Mouse (Mus musculus) forebrain, postnatal 0 days (tissue): ENCODE data around the gene Scin. TPM values are rescaled to one million over a fixed set of nuclear protein-coding genes. Genes with fewer than 3 reads are reported as not detected.
"Not testable (repeated sequence)": the region's sequence is repeated elsewhere in the genome, so short reads cannot be mapped to it uniquely, and the experiment has no call there.

Experiments used
- ATAC-seq: fragments of 200-750 bp; cut with Nextera tagmentation; 2 replicates; pipeline ENCODE4 v1.8.0; 2017; ENCODE audit warnings: mild to moderate bottlenecking, moderate library complexity
- DNase-seq: peaks from one replicate; pipeline ENCODE4 v3.0.0-alpha.2; 2015
- H3K27ac ChIP-seq: fragments of 300-500 bp; sonication (generic); 2 replicates; pipeline ENCODE4 v1.5.1; 2014; ENCODE audit warnings: low read depth, mild to moderate bottlenecking, antibody characterized with exemption, low read length, moderate library complexity, mixed read lengths
- H3K27me3 ChIP-seq: fragments of 300-500 bp; sonication (generic); 2 replicates; pipeline ENCODE4 v1.6.1; 2014; ENCODE audit warnings: mild to moderate bottlenecking, low read length, mixed read lengths; ENCODE audit not compliant: insufficient read depth
- H3K36me3 ChIP-seq: fragments of 300-500 bp; sonication (generic); 2 replicates; pipeline ENCODE4 v1.6.1; 2014; ENCODE audit warnings: mild to moderate bottlenecking, moderate library complexity; ENCODE audit not compliant: insufficient read depth
- H3K4me1 ChIP-seq: fragments of 300-500 bp; sonication (generic); 2 replicates; pipeline ENCODE4 v1.6.1; 2014; ENCODE audit warnings: antibody characterized with exemption; ENCODE audit not compliant: insufficient read depth
- H3K4me2 ChIP-seq: fragments of 300-500 bp; sonication (generic); 2 replicates; pipeline ENCODE4 v1.6.1; 2014; ENCODE audit warnings: low read depth, mild to moderate bottlenecking, moderate library complexity
- H3K4me3 ChIP-seq: fragments of 300-500 bp; sonication (generic); 2 replicates; pipeline ENCODE4 v1.5.1; 2014; ENCODE audit warnings: low read depth, low read length, mixed read lengths
- H3K9ac ChIP-seq: fragments of 300-500 bp; sonication (generic); 2 replicates; pipeline ENCODE4 v1.6.1; 2014; ENCODE audit warnings: mild to moderate bottlenecking
- H3K9me3 ChIP-seq: fragments of 300-500 bp; sonication (generic); 2 replicates; pipeline ENCODE4 v1.6.1; 2016; ENCODE audit warnings: low read length
- CTCF ChIP-seq: sonication (generic); IDR thresholded peaks from 2 replicates; pipeline ENCODE4 v1.5.1; 2016; ENCODE audit warnings: antibody characterized with exemption, control low read depth, low read depth
- WGBS: fragments of 180-500 bp; shearing (Covaris S2); extraction: QIAGEN DNeasy Blood & Tissue Kit; methylation state at CpG from one replicate; pipeline ENCODE4 v1.1.7; 2014; 5-methylcytosine and 5-hydroxymethylcytosine counted together
- polyA plus RNA-seq: library from polyadenylated mRNA; unstranded; fragments of >200 nt; fragmentation: Nextera tagmentation; extraction: Ambion mirVana; gene quantifications from 2 replicates; pipeline ENCODE4 v1.2.1, GENCODE M21; 2015
- total RNA-seq: library from RNA; depleted of rRNA; stranded (reverse); fragments of >200 nt; gene quantifications from 2 replicates; pipeline ENCODE4 v1.2.3, GENCODE M21; 2014; rRNA removed

The Scin gene
- total RNA-seq = 0.71 TPM in 1 of 2 replicates, not detected in the other
- polyA plus RNA-seq = 0.06 and 0.08 TPM in 2 replicates

GRCm38 (mm10) chr12:40133573-40134271, at the start of gene Scin:
Scin (minus strand) TSS chr12:40134228.
- no peaks in the 10 kb centered on the region for H3K36me3 ChIP-seq
- ATAC-seq = peak; percentile 20; the same call in 1 of the 2 replicates
- no peak within 1 kb of the TSS for H3K27ac ChIP-seq
- DNase-seq = peak; percentile 25
- no peak for TF ChIP-seq CTCF
- WGBS = 1% methylated on average over 39 of the region's 39 CpGs
- peak within 1 kb of the TSS; percentile 84 for H3K4me2 ChIP-seq
- peak within 1 kb of the TSS; percentile 39 for H3K4me3 ChIP-seq
- peaks cover 7% of the 10 kb centered on the region; the same call in 1 of the 2 replicates for H3K4me1 ChIP-seq
- 0 out of 2 replicates have a peak within 1 kb of the TSS, but pooled peaks have one; percentile 28 for H3K9ac ChIP-seq
- H3K9me3 ChIP-seq = no peaks in the 10 kb centered on the region
- H3K27me3 ChIP-seq = peaks cover 14% of the 10 kb centered on the region

GRCm38 (mm10) chr12:40177089-40177488, 43.1 kb upstream of the Scin start:
- no peaks in the 10 kb centered on the region for H3K9me3 ChIP-seq
- H3K4me2 ChIP-seq = no peak overlapping the region
- no peaks in the 10 kb centered on the region for H3K36me3 ChIP-seq
- DNase-seq (no peak), ATAC-seq (no peak)
- H3K27ac ChIP-seq = no peak overlapping the region
- H3K9ac ChIP-seq = no peak overlapping the region
- TF ChIP-seq CTCF = no peak
- H3K4me3 ChIP-seq = no peak overlapping the region
- no peaks in the 10 kb centered on the region for H3K27me3 ChIP-seq
- no peaks in the 10 kb centered on the region for H3K4me1 ChIP-seq
- 64% methylated on average over 6 of the region's 6 CpGs for WGBS

DNA sequence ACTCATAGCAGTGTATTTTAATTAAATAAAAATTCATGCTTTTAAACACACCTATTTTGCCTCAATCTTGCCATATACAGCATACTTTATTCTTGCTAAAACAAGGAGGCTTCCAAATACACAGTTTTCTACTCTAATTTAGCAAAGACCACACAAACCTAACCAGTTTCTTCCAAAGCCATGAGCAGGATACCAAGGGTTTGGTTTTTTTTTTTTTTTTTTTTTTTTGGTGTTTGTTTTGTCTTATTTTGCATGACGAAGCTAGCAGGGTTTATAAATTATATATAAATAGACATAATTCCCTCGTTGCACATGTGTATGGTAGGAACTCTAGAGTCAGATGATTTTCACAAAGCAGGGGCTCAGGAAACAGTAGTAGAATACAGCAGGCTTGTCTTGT, 42.1 kb upstream of the Scin start:
- H3K4me2 ChIP-seq = no peak overlapping the region
- no peak for ATAC-seq
- TF ChIP-seq CTCF = no peak
- no peaks in the 10 kb centered on the region for H3K4me1 ChIP-seq
- no peaks in the 10 kb centered on the region for H3K9me3 ChIP-seq
- no peaks in the 10 kb centered on the region for H3K36me3 ChIP-seq
- WGBS = 78% methylated on average over 2 of the region's 2 CpGs
- H3K27me3 ChIP-seq = no peaks in the 10 kb centered on the region
- H3K27ac ChIP-seq = no peak overlapping the region
- no peak for DNase-seq
- no peak overlapping the region for H3K9ac ChIP-seq
- no peak overlapping the region for H3K4me3 ChIP-seq

GRCm38 (mm10) chr12:40175171-40175570, 41.1 kb upstream of the Scin start:
- not testable (repeated sequence) for DNase-seq, H3K27ac ChIP-seq, H3K4me3 ChIP-seq, H3K9ac ChIP-seq, ATAC-seq, H3K36me3 ChIP-seq, H3K4me1 ChIP-seq, H3K27me3 ChIP-seq, H3K9me3 ChIP-seq, H3K4me2 ChIP-seq
- 8% methylated on average over 1 of the region's 1 CpGs for WGBS

DNA sequence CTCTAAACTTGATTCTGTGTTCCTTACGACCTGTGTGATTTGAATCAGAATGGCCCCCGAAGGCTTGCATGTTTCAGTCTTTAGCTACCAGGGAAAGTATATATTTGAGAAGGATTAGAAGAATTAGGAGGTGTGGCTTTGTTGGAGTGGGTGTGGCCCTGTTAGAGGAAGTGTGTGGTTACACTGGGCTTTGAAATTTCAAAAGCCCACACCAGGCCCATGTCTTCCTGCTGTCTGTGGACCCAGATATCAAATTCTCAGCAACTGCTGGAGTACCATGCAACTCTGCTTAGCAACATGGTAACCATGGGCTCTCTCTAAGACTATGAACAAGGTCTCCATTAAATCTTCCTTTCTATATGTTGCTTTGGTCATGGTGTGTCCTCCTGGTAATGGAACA, 37.6 kb upstream of the Scin start:
- ATAC-seq (no peak), DNase-seq (no peak)
- Histone ChIP-seq H3K4me2 (no peak overlapping the region), H3K4me3 (no peak overlapping the region), H3K4me1 (no peaks in the 10 kb centered on the region), H3K27me3 (no peaks in the 10 kb centered on the region), H3K9ac (no peak overlapping the region), H3K27ac (no peak overlapping the region), H3K9me3 (no peaks in the 10 kb centered on the region), H3K36me3 (no peaks in the 10 kb centered on the region)
- TF ChIP-seq CTCF = no peak
- WGBS = 87% methylated on average over 2 of the region's 2 CpGs

- Histone ChIP-seq H3K27ac (no peak overlapping the region), H3K4me1 (no peaks in the 10 kb centered on the region), H3K36me3 (no peaks in the 10 kb centered on the region), H3K9me3 (no peaks in the 10 kb centered on the region), H3K4me2 (no peak overlapping the region), H3K27me3 (no peaks in the 10 kb centered on the region), H3K4me3 (no peak overlapping the region), H3K9ac (no peak overlapping the region)
- 100% methylated on average over 1 of the region's 1 CpGs for WGBS
- ATAC-seq (no peak), DNase-seq (no peak)
- no peak for TF ChIP-seq CTCF
These were observed 35.6 kb upstream of the Scin start for GRCm38 (mm10) chr12:40169675-40170074.

DNA sequence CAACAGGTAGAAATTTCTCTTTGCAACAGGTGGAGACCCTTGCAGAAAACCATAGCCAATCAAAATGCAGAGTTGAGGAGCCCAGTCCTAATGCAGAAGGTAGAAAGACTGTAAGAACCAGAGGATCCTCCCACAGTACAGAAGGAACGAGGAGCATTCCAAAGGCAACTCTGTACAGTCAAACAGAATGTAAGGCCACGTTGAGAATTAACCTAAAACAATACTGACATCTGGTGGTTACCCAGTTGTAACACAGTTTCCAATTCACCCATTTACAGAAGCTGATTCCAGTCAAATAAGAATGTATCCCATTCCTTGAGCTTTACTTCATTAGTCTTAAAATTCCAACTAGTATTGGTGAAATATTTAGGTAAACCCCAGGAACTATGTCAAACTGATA, 30.6 kb upstream of the Scin start:
- no peaks in the 10 kb centered on the region for H3K27me3 ChIP-seq
- TF ChIP-seq CTCF = peak; percentile 83
- ATAC-seq (peak; percentile 82), DNase-seq (peak; percentile 60)
- no peak overlapping the region for H3K4me3 ChIP-seq
- no peak overlapping the region for H3K9ac ChIP-seq
- no peaks in the 10 kb centered on the region for H3K4me1 ChIP-seq
- H3K27ac ChIP-seq = no peak overlapping the region
- no peaks in the 10 kb centered on the region for H3K36me3 ChIP-seq
- H3K9me3 ChIP-seq = no peaks in the 10 kb centered on the region
- 3% methylated on average over 2 of the region's 2 CpGs for WGBS
- no peak overlapping the region for H3K4me2 ChIP-seq
